Mouse (Mus musculus): ENCODE data around the gene Lgmn.

DNA sequence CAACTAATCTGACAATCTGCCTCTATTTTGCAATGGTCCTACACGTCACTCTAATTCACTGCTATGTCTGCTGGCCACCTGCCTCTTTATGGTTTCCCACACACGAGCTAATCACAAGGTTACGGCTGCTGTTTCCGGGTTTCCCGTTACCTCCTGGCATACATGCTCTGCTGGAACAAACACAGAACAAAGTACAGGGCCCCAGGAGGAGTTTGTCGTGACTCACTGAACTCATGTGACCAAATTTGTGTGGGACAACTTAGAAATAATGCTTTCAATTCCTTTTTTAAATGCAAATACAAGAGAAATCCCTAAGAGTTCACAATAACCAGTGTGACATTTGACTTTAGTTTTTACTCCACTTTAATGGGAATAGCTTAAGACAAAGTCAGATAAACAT lies 14.0 kb upstream of the Lgmn start:
- TF ChIP-seq GATA1 (IDR thresholded peaks at IDR 0.05; ENCODE audit: borderline replicate concordance, low read length) (no peak), FLI1 (IDR thresholded peaks at IDR 0.05; ENCODE audit: low read length) (no peak)
